Mouse (Mus musculus) gastrocnemius, adult 18-20 months (tissue): Measurements from ENCODE around the gene Dnah12. TPM values are rescaled to one million over a fixed set of nuclear protein-coding genes. Genes with fewer than 3 reads are reported as not detected.
"Not testable (repeated sequence)": the region's sequence is repeated elsewhere in the genome, so short reads cannot be mapped to it uniquely, and the experiment has no call there.

Experiments used
- DNase-seq: peaks from one replicate; pipeline ENCODE4 v3.0.0; 2021; ENCODE audit warnings: low spot score
- microRNA-seq: library from miRNA; unstranded; fragments of <30 nt; microRNA quantifications from one replicate; pipeline ENCODE4 v1.2.0, GENCODE M21; 2021
- total RNA-seq, 2 experiments: library from RNA; stranded (reverse); gene quantifications; 2 replicates each; pipeline ENCODE4 v1.2.3; 2021

Dnah12 gene
- total RNA-seq, 2 experiments from 2014 or later, result 0.02 TPM; not detected in 1

GRCm38 (mm10) chr14:26879976-26880375 is 186.9 kb downstream of the Dnah12 start:
- DNase-seq, result no peak

- DNase-seq, result no peak
Measured at GRCm38 (mm10) chr14:26881700-26882099, 188.6 kb downstream of the Dnah12 start.

- no peak for DNase-seq
Measured at GRCm38 (mm10) chr14:26887244-26887643, 194.2 kb downstream of the Dnah12 start.

GRCm38 (mm10) chr14:26890777-26891176 is 197.7 kb downstream of the Dnah12 start:
- DNase-seq, result no peak

- peak; percentile 36 for DNase-seq
Measured at GRCm38 (mm10) chr14:26894392-26894791, 201.3 kb downstream of the Dnah12 start, which contains the start of gene Asb14. Gene Asb14 (plus strand): TSS chr14:26894557.

GRCm38 (mm10) chr14:26899490-26899889 is 206.4 kb downstream of the Dnah12 start:
- no peak for DNase-seq

- DNase-seq, result no peak
Measured at GRCm38 (mm10) chr14:26900893-26901292, 207.8 kb downstream of the Dnah12 start.

GRCm38 (mm10) chr14:26907401-26907800 is 214.3 kb downstream of the Dnah12 start:
- no peak for DNase-seq

GRCm38 (mm10) chr14:26910461-26910860 is 217.4 kb downstream of the Dnah12 start:
- not testable (repeated sequence) for DNase-seq

- no peak for DNase-seq
Measured at GRCm38 (mm10) chr14:26911201-26911600, 218.1 kb downstream of the Dnah12 start.

GRCm38 (mm10) chr14:26911826-26912225 is 218.8 kb downstream of the Dnah12 start:
- DNase-seq, result no peak

- no peak for DNase-seq
Measured at GRCm38 (mm10) chr14:26913681-26914268, 220.7 kb downstream of the Dnah12 start.

GRCm38 (mm10) chr14:26919310-26919709 is 226.2 kb downstream of the Dnah12 start:
- DNase-seq, result no peak

GRCm38 (mm10) chr14:26923702-26924421 is 230.8 kb downstream of the Dnah12 start:
- no peak for DNase-seq

- DNase-seq, result no peak
Measured at GRCm38 (mm10) chr14:26934891-26935290, 241.8 kb downstream of the Dnah12 start.

GRCm38 (mm10) chr14:26935558-26935957 is 242.5 kb downstream of the Dnah12 start:
- DNase-seq, result no peak

Small RNA genes lying within 50 kb of the gene (microRNA-seq; reads per million reads assigned to microRNA genes)
- gene Mir7672, result not detected

Other genes starting within 250 kb of the Dnah12 start
- gene Slmap, start 158.3 kb upstream of the Dnah12 start, total RNA-seq, result 10 to 100 TPM; 73.5 to 95.6 TPM
- 1 to 10 TPM; 6.7 to 7.8 TPM for gene Dennd6a, start 119.4 kb upstream of the Dnah12 start, total RNA-seq
- gene Arf4, start 55.2 kb upstream of the Dnah12 start, total RNA-seq, result 10 to 100 TPM; 26.2 to 37.1 TPM
- 1 to 10 TPM; 4.0 to 4.3 TPM for gene Pde12, start 23.4 kb upstream of the Dnah12 start, total RNA-seq
- gene Asb14, start 201.3 kb downstream of the Dnah12 start, total RNA-seq, result 100 to 1,000 TPM; 116 to 129 TPM